Mouse (Mus musculus) embryonic facial prominence, embryonic 13.5 days (tissue): ENCODE data around the gene Nudt19. TPM values are rescaled to one million over a fixed set of nuclear protein-coding genes. Genes with fewer than 3 reads are reported as not detected.
"Not testable (repeated sequence)": the region's sequence is repeated elsewhere in the genome, so short reads cannot be mapped to it uniquely, and the experiment has no call there.

Experiments
- ATAC-seq: fragments of 200-750 bp; cut with Nextera tagmentation; 2 replicates; pipeline ENCODE4 v1.8.0; 2017; ENCODE audit warnings: low read depth; ENCODE audit not compliant: insufficient number of reproducible peaks, insufficient read depth, low FRiP score, low TSS enrichment
- H3K27ac ChIP-seq: fragments of 300-500 bp; sonication (generic); 2 replicates; pipeline ENCODE4 v1.5.1; 2015; ENCODE audit warnings: moderate library complexity, mild to moderate bottlenecking, inconsistent platforms
- H3K27me3 ChIP-seq: fragments of 300-500 bp; sonication (generic); 2 replicates; pipeline ENCODE4 v1.6.1; 2015; ENCODE audit warnings: mild to moderate bottlenecking, inconsistent platforms
- H3K36me3 ChIP-seq: fragments of 300-500 bp; sonication (generic); 2 replicates; pipeline ENCODE4 v1.6.1; 2015; ENCODE audit warnings: mild to moderate bottlenecking, inconsistent platforms
- H3K4me1 ChIP-seq: fragments of 300-500 bp; sonication (generic); 2 replicates; pipeline ENCODE4 v1.6.1; 2015; ENCODE audit warnings: inconsistent platforms
- H3K4me2 ChIP-seq: fragments of 300-500 bp; sonication (generic); 2 replicates; pipeline ENCODE4 v1.6.1; 2015; ENCODE audit warnings: moderate library complexity, mild to moderate bottlenecking, inconsistent platforms
- H3K4me3 ChIP-seq: fragments of 300-500 bp; sonication (generic); 2 replicates; pipeline ENCODE4 v1.5.1; 2015; ENCODE audit warnings: mild to moderate bottlenecking, inconsistent platforms
- H3K9ac ChIP-seq: fragments of 300-500 bp; sonication (generic); 2 replicates; pipeline ENCODE4 v1.6.1; 2015; ENCODE audit warnings: mild to moderate bottlenecking, inconsistent platforms
- H3K9me3 ChIP-seq: fragments of 300-500 bp; sonication (generic); 2 replicates; pipeline ENCODE4 v1.6.1; 2016; ENCODE audit warnings: inconsistent platforms
- WGBS: fragments of 180-500 bp; shearing (Covaris S2); methylation state at CpG from one replicate; pipeline ENCODE4 v1.1.7; 2015; ENCODE audit warnings: mixed read lengths; 5-methylcytosine and 5-hydroxymethylcytosine counted together
- polyA plus RNA-seq: library from polyadenylated mRNA; unstranded; fragments of >200 nt; fragmentation: Nextera tagmentation; extraction: Ambion mirVana; gene quantifications from 2 replicates; pipeline ENCODE4 v1.2.1, GENCODE M21; 2015

Gene Nudt19
- polyA plus RNA-seq, 1 experiment from 2014 or later = 57.4 TPM

- no peaks in the 10 kb centered on the region for H3K27me3 ChIP-seq
- no peak overlapping the region for H3K4me2 ChIP-seq
- H3K4me1 ChIP-seq = no peaks in the 10 kb centered on the region
- no peaks in the 10 kb centered on the region for H3K9me3 ChIP-seq
- no peak overlapping the region for H3K9ac ChIP-seq
- no peak overlapping the region for H3K27ac ChIP-seq
- no peak for ATAC-seq
- H3K4me3 ChIP-seq = no peak overlapping the region
- no peaks in the 10 kb centered on the region for H3K36me3 ChIP-seq
- WGBS = 79% methylated on average over 12 of the region's 12 CpGs
Measured at GRCm38 (mm10) chr7:35535750-35536512, 20.2 kb downstream of the Nudt19 start.

GRCm38 (mm10) chr7:35530544-35530943 is 25.6 kb downstream of the Nudt19 start:
- H3K4me1 ChIP-seq, H3K27me3 ChIP-seq, H3K9ac ChIP-seq, H3K27ac ChIP-seq, H3K4me2 ChIP-seq, H3K36me3 ChIP-seq, ATAC-seq, H3K4me3 ChIP-seq, H3K9me3 ChIP-seq: not testable (repeated sequence)
- WGBS = 24% methylated on average over 1 of the region's 1 CpGs

- no peaks in the 10 kb centered on the region for H3K9me3 ChIP-seq
- no peaks in the 10 kb centered on the region for H3K27me3 ChIP-seq
- no peak overlapping the region for H3K4me3 ChIP-seq
- no peaks in the 10 kb centered on the region for H3K4me1 ChIP-seq
- H3K4me2 ChIP-seq = no peak overlapping the region
- H3K36me3 ChIP-seq = no peaks in the 10 kb centered on the region
- 61% methylated on average over 3 of the region's 3 CpGs for WGBS
- no peak overlapping the region for H3K9ac ChIP-seq
- no peak overlapping the region for H3K27ac ChIP-seq
- ATAC-seq = no peak
Measured at GRCm38 (mm10) chr7:35530026-35530425, 26.1 kb downstream of the Nudt19 start.

- H3K36me3 ChIP-seq = no peaks in the 10 kb centered on the region
- H3K9me3 ChIP-seq = no peaks in the 10 kb centered on the region
- H3K9ac ChIP-seq = no peak overlapping the region
- WGBS = 90% methylated on average over 2 of the region's 2 CpGs
- no peak overlapping the region for H3K27ac ChIP-seq
- no peaks in the 10 kb centered on the region for H3K4me1 ChIP-seq
- H3K27me3 ChIP-seq = no peaks in the 10 kb centered on the region
- no peak overlapping the region for H3K4me2 ChIP-seq
- no peak overlapping the region for H3K4me3 ChIP-seq
- no peak for ATAC-seq
Measured at GRCm38 (mm10) chr7:35526795-35527194, 29.3 kb downstream of the Nudt19 start.

- no peak overlapping the region for H3K9ac ChIP-seq
- H3K9me3 ChIP-seq = no peaks in the 10 kb centered on the region
- H3K4me1 ChIP-seq = no peaks in the 10 kb centered on the region
- ATAC-seq = no peak
- no peak overlapping the region for H3K27ac ChIP-seq
- H3K27me3 ChIP-seq = no peaks in the 10 kb centered on the region
- 16% methylated on average over 4 of the region's 4 CpGs for WGBS
- 0 out of 2 replicates have a peak overlapping the region, but pooled peaks have one; percentile 14 for H3K4me2 ChIP-seq
- H3K36me3 ChIP-seq = no peaks in the 10 kb centered on the region
- H3K4me3 ChIP-seq = no peak overlapping the region
Measured at GRCm38 (mm10) chr7:35501995-35502394, 54.1 kb downstream of the Nudt19 start.

GRCm38 (mm10) chr7:35497516-35497915 is 58.6 kb downstream of the Nudt19 start:
- H3K9me3 ChIP-seq = no peaks in the 10 kb centered on the region
- no peak for ATAC-seq
- no peaks in the 10 kb centered on the region for H3K36me3 ChIP-seq
- H3K27ac ChIP-seq = no peak overlapping the region
- H3K4me2 ChIP-seq = no peak overlapping the region
- no peaks in the 10 kb centered on the region for H3K4me1 ChIP-seq
- WGBS = 92% methylated on average over 2 of the region's 2 CpGs
- H3K4me3 ChIP-seq = no peak overlapping the region
- H3K9ac ChIP-seq = no peak overlapping the region
- no peaks in the 10 kb centered on the region for H3K27me3 ChIP-seq

Other genes with a start within 250 kb of the Nudt19 start
- 20.2 and 21.7 TPM in 2 replicates for gene Gpatch1, start 237.9 kb downstream of the Nudt19 start, polyA plus RNA-seq
- 4.3 and 5.6 TPM in 2 replicates for gene Rhpn2, start 222.1 kb downstream of the Nudt19 start, polyA plus RNA-seq
- 16.1 and 17.4 TPM in 2 replicates for gene Faap24, start 159.5 kb downstream of the Nudt19 start, polyA plus RNA-seq
- gene Cep89, start 159.3 kb downstream of the Nudt19 start, polyA plus RNA-seq = 52.7 and 54.1 TPM in 2 replicates
- gene Slc7a9, start 107.5 kb downstream of the Nudt19 start, polyA plus RNA-seq = 0.27 and 1.2 TPM in 2 replicates
- gene Tdrd12, start 18.6 kb downstream of the Nudt19 start, polyA plus RNA-seq = 0.76 TPM in 1 of 2 replicates, not detected in the other
- gene Rgs9bp, start 29.3 kb upstream of the Nudt19 start, polyA plus RNA-seq = 0.26 and 0.28 TPM in 2 replicates
- 39.0 and 42.3 TPM in 2 replicates for gene Ankrd27, start 29.9 kb upstream of the Nudt19 start, polyA plus RNA-seq
- gene Pdcd5, start 91.2 kb upstream of the Nudt19 start, polyA plus RNA-seq = 289 and 328 TPM in 2 replicates
- 36.8 and 37.2 TPM in 2 replicates for gene Dpy19l3, start 198.2 kb upstream of the Nudt19 start, polyA plus RNA-seq
- gene Zfp507, start 246.7 kb upstream of the Nudt19 start, polyA plus RNA-seq = 22.3 and 23.7 TPM in 2 replicates